Mouse (Mus musculus) urinary bladder, postnatal 25 days (tissue): ENCODE data around the gene Acd.

ENCODE experiments used
- DNase-seq: peaks from one replicate; pipeline ENCODE4 v3.0.0; 2022; ENCODE audit warnings: low spot score

Acd gene

DNA sequence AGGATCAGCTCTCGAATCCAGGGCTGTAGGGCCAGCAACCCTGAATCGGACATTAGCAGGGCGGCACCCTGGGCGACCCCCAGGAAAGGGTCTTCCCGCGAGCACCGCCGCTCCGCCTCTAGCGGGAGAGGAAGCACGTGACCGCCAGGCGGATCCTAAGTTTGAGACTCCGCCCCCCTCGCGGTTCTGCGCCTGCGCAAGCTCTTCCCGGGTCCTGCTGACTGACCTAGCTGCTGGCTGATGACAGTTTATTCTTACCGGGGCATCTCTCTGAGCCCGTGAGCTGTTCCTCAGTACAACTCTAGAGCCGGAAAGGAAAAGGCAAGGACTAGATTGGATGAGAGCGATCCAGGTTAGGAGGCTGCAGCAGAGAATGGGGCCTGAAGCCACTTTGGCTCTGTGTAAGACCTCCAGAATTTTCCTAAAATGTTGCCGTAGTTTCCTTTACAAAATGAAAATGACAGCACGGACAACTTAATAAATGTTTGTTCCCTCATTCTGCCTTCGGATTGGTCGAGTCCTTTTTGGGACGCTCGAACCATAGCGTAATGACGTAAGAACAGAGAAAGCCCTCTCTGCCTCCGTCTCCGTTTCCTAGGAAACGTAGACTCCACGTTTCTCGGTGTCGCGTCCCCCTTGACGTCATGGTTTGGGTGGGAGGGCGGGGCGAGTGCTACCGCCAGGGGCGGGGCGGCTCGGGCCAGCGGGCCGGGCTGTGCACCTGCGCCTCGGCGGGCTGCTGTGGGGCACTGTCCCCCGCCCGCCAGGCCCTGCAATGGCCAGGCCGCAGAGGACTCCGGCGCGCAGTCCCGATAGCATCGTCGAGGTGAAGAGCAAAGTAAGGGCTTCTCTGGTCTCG is at the start of gene Acd, which contains the start of gene Pard6a:
Acd (minus strand) TSS at position 137 of the 859 bp plus-strand sequence.
Pard6a (plus strand) TSS at position 183 of the 859 bp plus-strand sequence.
- peak; percentile 98 for DNase-seq

DNA sequence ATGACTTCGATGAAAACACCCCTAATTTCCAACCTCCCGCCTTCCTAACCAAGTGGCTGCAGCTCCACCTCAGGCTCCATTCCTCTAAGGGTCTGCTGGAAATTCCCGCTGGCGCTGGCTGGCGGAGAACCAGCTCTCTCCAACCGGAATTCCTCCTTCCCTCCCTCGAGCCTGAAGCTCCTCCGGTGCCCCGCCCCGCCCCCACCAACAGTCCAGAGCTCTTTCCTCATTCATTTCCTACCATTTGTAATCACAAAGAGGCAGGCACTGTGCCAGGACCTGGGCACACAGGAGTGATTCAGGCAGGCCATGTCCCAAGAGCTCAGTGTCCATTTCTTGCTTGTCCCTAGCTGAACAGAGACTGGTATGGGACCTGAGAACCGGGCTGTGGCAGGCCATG is 49.7 kb upstream of the Acd start:
- DNase-seq: peak; percentile 50

DNA sequence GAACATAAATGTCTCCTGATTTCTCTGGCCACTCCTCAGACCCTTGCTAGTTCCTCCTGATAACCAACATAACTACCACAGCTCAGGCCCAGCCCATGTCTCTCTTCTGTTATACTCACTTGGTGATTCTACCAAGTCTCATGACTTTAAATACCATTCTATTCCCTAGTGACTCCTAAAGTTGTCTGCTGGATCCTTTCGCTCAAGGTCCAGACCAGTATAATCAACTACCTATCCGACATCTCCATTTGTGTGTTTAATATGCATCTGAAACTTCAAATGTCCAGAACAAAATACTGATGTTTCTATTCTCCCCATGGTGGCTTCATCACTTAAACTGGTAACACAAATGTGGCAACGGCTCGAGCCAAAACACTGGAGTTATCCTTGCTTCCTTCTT is 42.4 kb upstream of the Acd start:
- DNase-seq: no peak

DNA sequence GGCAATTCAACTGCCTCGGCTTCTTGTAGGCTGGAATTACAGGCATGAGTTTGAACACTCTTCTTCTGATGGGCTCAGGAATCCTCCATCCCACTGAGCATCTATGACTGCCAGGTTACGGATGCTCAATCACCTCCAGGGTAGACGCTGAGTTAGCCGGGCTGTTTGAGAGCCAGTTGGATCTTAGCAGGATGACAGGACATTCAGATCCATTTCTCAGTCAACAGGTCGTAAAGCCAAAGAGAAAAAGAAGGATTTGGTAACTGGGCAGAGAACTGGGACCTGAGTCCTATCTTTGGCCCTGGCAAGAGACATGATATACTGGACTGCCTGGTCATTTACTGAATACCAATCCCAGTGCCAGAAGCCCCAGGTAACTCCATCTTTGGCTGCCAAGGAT is 38.3 kb upstream of the Acd start:
- no peak for DNase-seq

DNA sequence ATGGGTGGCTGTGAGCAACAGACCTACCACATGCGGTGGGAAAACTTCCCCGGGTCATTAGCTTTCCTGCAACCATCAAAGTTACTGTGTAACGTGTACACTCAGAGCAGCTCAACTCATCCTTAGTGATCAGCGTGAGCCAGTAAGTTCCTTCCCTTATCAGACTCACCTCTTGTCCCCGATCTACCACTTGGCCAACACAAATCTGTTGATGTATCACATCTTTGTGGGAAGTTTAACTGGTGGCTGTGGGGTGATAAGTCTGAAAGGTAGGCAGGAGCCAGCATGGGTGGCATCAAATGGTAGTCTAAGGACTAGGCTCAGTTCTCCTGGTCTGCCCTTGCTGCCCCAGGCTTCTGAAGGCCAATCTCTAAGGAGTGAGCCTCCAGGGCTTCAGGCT is 31.3 kb upstream of the Acd start:
- no peak for DNase-seq

DNA sequence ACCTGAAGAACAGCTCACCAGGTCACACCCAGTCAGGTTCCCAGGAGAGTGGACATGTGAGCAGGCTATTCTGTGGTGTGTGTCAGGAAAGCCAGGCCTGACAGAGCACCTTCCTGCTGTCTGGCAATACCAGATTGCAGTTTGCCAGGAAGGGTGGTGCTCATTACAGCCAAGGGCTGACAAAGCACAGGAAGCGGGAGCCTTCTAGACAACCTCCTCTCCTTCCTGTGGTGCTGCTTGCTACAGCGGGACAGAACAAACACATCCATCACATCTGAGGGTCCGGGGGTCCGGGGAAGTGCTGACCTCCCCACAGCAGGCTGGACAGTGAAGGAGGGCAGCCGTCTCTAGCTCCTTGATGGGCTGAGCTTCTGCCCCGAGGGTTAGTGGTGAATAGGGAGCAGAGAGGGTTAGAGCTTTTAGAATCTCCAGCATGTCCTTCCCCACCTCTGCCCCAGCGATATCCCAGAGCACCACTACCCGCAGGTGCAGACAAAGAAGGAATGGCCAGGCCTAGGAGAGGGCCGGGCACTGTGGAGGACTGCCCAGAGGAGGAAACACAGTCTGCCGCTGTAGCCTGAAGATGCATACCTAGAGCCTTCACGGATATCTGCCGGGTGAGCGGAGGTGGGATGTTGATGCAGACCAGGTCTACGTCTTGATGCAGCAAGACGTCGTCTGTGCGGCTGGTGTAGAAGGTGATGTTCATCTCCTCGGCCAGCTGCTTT is 26.7 kb upstream of the Acd start:
- DNase-seq: no peak

DNA sequence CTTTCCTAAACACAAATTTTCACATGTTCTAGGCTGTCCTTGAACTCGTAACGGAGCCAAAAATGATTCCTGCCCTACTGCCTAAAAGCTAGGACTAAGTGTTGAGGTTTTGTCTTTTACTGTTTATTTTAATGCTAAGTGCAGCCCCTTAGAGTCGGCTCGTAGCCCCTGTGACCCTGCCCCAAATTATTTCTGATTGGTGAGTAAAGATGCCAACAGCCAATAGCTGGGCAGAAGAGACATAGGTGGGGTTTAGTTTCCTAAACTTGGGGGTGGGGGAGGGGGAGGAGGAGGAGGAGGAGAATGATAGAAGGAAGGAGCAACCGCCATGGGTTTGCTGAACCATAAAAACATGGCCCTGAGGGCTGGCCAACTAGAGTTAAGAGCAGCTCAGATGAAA is 24.8 kb upstream of the Acd start:
- DNase-seq: no peak

DNA sequence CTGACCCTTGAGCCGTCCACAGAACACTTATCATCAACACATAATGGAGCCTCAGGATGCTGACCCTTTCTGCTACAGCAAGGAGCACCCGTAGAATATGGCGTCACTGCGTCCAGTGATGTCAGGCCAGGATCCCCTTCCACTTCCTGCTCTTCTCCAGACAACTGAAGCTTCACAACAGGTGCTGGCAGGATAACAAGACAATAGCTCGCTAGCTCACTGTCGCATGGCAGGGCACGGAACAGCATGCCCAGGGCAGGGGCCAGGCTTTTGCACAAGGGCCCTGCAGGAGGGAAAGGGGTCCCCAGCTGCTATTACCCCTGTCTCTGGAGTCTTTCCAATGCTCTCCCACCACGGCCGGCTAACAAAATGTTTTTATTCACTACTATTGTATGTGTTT is 22.0 kb upstream of the Acd start:
- no peak for DNase-seq

DNA sequence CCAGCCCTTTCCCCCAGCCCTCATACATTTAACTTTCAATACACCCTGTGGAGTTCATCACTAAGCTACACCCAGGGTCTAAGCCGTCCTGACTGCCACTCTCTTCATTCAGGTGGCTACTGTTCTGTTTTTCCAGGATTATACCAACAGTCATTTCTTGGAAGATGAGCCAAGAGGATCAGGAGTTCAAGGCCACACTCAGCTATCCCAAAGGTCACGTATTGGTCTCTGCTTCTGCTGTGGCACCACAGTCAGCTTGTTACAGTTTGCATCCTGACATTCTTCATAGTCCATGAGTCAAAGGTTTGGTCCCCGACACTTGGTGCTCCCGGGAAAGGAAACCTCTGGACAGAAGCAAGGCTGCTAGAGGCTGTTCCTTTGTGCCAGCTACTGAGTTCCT is 18.7 kb upstream of the Acd start:
- DNase-seq: no peak

DNA sequence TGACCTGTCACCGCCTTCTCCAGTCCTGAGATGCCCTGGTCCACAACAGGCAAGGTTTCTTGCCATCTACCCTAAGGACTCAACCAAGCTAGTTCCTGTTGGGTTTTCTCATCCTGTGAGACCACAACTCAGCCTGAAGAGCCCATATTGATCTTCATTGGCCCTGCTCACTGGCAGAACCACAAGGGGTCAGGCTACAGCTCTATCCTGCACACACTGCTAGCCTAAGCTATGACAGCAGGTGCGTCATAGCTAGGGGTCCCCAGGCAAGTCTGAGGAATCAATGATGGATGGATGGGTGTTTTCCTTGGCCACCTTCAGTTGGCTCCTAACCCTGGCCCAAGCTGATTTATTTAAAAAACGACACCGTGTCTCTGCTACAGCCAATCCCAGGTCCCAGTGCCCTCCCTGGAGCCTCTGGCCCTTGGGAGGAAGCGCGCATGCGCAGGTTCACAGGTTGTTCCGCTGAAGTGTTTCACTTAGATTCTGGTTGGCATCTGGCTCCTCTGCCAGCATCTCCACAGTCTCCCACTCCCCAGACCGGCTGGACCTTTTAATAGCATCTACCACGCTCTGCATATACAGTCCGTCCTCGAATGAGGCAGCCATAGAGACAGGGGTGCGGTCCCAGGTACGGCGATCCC is 15.5 kb upstream of the Acd start:
- DNase-seq: no peak

DNA sequence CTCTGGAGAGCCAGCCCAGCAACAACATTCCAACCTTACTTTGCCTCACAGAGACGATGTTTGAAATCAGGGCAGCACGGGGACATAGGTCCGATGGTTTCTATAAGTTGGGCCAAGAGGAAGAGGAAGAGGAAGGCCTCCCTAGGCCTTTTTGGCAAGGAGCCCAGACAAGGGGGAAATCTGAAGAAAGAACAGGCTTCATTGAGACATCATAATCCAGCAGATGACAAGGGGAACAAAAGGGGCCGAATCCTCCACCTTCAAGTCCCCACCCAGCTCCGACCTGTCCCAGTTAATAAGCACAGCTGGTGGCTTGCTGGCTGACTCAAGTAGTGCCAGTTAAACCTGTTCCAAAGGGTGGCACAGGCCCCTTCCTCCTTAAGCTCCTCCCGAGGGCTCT is 14.1 kb upstream of the Acd start:
- DNase-seq: no peak

DNA sequence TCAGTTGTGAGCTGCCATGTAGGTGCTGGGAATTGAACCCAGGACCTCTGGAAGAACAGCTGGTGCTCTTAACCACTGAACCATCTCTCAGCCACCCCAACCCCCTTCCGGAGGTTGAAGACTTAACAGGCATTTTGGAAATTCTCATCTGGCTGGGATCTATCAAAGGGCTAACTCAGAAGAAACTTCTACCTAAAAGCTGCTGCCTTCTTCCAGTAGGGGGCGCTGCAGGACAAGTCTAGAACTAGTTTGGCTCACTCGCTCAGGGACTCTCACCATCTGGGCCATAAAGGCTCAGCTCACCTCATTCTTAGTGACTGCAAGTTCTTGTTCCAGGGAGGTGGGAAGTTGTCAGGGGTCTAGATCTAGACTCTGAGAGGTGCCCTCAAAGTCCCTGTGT is 13.2 kb upstream of the Acd start:
- DNase-seq: peak; percentile 91

DNA sequence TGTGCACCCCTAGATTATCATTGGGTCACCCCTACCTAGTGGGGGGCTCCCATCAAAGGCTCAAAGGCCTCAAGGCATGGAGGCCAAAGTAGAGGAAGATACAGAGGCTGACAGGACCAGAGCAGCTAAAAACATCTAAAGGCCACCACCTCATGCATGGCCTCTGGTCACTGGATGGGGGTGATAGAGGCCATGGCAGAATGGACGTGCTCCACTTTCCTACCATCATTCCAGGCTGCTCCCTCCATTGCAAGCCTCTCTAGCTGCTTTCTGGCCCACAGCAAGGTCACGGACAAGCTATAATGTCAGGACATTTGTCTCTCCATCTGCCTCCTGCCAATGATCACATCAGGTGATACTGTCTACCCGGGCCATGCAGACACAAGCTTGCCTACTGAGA is 11.4 kb upstream of the Acd start:
- DNase-seq: no peak

DNA sequence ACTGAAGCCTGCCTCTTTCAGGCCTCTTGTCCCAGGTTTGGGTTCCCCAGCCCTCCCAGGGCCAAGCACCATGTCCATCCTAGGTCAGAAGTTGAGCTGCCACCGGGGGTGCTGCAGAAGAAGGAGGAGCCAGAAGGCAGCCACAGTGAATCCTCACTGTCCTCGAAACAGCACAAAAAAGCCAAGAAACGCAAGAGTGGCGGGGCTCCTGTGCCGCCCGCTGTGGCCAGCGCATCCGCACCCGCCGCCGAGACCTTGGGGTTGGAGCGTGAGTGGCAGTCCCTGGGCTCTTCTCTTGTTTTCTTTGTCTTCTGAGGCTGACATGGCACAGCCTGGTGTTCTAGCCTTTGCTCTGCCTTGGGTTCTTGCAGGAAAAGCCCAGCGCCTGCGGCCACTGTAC is 8.4 kb upstream of the Acd start:
- DNase-seq: no peak

DNA sequence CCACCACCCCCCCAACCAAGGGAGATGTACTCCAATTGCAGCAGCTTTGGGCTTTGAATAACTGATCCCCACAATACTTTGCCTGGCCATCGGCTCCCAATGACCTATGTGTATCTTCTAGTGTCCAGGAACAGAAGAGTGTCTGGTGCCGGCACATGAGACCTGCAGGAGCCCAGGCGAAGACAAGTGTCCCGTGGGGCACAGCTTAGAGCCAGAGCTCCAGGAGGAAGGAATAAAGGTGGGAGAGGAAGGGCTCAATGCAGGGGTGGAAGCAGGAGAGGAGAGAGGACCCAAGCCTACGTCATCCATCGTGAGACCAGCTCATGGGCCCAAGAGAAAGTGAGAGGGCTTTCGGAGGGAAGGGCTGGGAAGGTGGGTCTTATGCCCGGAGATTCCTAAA is 7.8 kb upstream of the Acd start:
- no peak for DNase-seq

DNA sequence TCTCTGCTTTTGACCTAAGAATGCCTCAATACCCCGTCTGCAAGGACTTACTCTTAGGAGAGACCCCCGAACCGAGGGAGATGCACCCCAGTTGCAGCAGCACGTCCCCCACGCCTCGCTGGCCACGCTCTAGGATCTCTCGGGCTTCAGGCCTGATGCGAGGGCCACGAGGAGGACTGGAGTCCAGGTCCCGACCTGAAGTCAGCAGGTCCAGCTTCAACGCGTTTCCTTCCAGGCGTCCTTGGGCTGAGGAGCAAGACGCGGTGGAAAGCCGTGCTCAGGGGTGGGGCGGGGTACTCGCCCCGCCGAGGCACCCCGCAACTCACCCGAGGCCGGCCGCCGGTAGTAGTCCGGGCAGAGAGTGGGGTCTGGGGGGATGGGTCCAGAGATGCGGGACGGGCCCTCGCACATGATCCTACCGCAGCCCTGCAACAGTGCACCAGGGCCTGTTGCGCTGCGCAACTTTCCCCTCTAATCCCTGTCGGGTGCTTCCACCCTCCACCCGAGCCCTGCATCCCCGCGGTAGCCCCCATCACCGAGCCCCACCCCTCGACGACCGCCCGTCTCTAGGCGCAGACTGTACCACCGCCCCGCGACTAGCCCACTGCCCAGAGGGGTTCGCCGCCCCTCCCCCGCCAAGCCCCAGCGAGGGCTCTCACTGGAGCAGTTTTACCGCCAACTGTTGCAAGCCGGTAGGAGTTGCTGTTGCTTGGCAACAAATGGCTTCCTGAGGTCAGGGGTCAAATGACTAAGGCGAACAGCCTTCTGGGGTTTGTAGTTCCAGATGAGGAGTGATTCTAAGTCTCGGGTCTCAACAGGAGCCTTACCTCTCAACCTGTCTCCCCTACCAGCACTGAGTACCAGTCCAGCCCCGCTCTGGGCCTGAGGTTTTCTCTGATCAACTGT is 6.8 kb upstream of the Acd start, which contains the start of the genes 4933405L10Rik and Enkd1:
4933405L10Rik (plus strand) TSS at position 158 of the 906 bp plus-strand sequence.
Enkd1 (minus strand) TSS at position 713 of the 906 bp plus-strand sequence.
- peak; percentile 76 for DNase-seq

DNA sequence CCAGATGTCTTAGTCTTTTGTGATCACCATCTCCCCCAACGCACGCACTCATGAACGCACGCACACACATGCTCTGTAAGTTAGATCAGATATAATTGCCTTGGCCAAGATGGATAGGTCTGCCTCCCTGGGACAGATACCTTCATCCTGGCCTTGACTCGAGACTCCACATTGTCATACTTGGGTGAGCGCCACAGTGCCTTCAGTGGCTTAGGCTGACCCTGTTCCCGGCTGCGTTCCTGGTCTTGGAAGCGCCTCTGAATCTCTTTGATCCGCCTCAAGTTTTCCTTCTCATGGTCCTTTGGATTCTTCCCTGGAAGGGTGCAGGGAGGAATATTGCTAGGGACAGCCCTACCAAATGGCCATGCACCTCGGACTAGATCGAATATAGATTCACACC is 5.5 kb upstream of the Acd start:
- no peak for DNase-seq

DNA sequence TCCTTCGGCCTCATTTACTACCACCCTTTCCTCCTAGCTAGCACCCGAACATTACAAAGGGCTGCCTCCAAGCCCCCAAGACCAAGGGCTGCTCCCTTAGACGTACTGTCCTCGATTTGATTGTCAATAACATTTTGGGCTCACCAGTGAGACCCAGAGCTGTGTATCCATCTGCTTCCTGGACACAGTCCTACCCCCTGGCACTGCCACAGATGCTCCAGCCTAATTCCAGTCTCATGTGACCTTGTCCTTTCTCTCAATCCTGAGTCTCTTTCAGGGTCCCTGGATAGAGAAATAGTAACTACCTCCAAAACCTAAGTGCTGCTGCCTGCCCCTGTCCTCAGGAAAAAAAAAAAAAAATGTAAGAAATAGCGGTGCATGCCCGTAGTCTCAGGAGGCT is 4.1 kb upstream of the Acd start:
- DNase-seq: no peak

DNA sequence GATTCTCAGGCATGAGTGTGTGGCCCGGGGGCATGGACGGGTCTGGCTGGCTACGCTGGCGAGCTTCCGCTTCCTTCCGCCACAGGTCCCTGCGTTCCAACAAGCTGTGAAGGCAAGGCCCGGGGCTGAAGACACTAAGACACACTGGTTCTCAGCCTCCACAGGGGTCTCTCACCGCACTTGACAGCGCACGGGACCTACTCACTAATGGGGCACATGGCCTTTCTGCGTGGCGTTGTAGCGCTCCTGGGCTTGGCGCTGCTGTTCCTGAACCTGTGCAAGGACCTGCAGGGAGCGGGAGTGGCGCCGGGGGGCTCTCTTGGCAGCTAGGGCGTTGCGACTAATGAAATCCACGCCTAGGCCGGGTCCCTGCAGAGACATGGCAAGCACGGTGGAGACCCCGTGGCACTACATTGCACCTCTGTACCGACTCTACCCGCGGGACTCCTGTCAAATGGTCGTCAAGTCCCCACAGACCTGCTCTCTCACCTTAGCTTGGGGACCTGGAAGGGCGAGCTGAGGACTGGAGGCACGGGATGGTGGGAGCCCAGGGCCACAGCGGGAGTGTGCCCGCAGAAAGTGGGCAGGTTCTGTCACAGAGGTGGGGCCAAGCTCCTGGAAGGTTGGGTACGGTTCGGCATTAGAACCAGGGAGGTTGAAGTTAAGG is 3.4 kb upstream of the Acd start:
- DNase-seq: no peak

DNA sequence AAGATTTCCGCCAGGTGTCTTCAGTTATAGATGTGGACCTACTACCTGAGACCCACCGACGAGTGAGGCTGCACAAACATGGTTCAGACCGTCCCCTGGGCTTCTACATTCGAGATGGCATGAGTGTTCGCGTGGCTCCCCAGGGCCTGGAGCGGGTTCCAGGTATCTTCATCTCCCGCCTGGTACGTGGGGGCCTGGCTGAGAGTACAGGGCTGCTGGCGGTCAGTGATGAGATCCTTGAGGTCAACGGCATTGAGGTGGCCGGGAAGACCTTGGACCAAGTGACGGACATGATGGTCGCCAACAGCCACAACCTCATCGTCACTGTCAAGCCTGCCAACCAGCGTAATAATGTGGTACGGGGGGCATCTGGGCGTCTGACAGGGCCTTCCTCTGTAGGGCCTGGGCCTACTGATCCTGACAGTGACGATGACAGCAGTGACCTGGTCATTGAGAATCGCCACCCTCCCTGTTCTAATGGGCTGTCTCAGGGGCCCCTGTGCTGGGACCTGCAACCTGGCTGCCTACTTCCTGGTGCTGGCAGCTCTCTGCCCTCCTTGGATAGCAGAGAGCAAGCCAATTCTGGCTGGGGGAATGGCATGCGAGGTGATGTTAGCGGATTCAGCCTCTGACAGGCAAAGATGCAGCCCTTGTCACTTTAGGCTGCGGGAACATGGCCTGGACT is 2.0 kb upstream of the Acd start:
- no peak for DNase-seq

DNA sequence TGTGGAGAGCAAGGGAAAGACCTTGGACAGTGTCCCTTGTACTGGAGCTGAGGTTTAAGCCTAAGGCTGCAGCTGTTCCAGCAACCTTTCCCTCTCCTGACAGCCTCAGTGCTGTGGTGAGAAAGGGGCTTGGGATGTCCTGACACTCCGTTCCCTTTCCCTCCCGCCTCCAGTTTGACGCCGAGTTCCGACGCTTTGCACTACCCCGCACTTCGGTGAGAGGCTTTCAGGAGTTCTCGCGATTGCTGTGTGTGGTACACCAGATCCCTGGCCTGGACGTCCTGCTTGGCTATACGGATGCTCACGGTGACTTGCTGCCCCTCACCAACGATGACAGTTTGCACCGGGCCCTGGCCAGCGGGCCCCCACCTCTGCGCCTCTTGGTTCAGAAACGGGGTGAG is 1.1 kb upstream of the Acd start:
- no peak for DNase-seq
